In the genomic region with DNA sequence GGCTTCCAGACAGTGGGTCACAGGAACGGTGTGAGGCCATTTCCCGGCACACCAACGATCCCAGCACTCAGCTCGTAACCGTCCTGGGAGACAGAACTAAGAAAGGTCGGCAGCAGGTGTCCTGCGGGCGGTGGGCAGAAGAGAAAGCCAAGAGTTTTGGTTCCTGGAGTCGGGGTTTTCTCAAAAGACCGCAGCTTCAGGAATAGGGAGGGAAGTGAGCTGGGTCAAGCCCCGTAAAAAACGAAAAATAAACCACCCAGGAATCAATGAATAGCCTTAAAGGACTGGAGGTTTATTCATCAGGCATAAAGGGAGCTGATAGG, we compare ENCODE assay signal across 8 mouse cellular contexts.
DNase-seq lines count a peak whose midpoint lies in the region; ATAC-seq and TF ChIP-seq lines count a peak whose summit lies in the region.

No protein-coding gene starts in this region.

- H3K9me3 ChIP-seq in forebrain, embryonic 13.5 days (replicated peaks): no peaks in the 10 kb centered on the region
- no peaks in the 10 kb centered on the region for H3K9me3 ChIP-seq in limb, embryonic 12.5 days

- peak overlapping the region; percentile 78 for H3K4me2 ChIP-seq in forebrain, embryonic 13.5 days
- H3K4me2 ChIP-seq in limb, embryonic 12.5 days: peak overlapping the region; percentile 64

- H3K36me3 ChIP-seq in forebrain, embryonic 13.5 days (ENCODE audit: poor library complexity, severe bottlenecking): no peaks in the 10 kb centered on the region
- no peaks in the 10 kb centered on the region for H3K36me3 ChIP-seq in limb, embryonic 12.5 days
- H3K36me3 ChIP-seq in small intestine, adult 2 months (ENCODE audit: control insufficient read depth, insufficient read depth, low read length): no peaks in the 10 kb centered on the region

- H3K4me3 ChIP-seq in forebrain, embryonic 13.5 days: peak overlapping the region; percentile 35
- H3K4me3 ChIP-seq in limb, embryonic 12.5 days (replicated peaks): peak overlapping the region; percentile 29
- peak overlapping the region; percentile 57 for H3K4me3 ChIP-seq in small intestine, adult 2 months (ENCODE audit: low read depth, low read length)

- peaks cover 25% of the 10 kb centered on the region for H3K4me1 ChIP-seq in forebrain, embryonic 13.5 days
- H3K4me1 ChIP-seq in limb, embryonic 12.5 days (replicated peaks): peaks cover 60% of the 10 kb centered on the region
- peaks cover 9% of the 10 kb centered on the region for H3K4me1 ChIP-seq in small intestine, adult 2 months (ENCODE audit: control insufficient read depth, insufficient read depth, insufficient read length, low read length)

- peak; percentile 10 for DNase-seq in right cerebral cortex, postnatal 25 days
- DNase-seq in right cerebral cortex, adult 2 months (ENCODE audit: low spot score in 2 of 2): no peak
- DNase-seq in frontal cortex, postnatal 36 days (ENCODE audit: low spot score in 2 of 2): no peak
- DNase-seq in yolk sac, embryonic 10.5 days (ENCODE audit: low spot score): no peak
- no peak for DNase-seq in kidney, adult 8-10 months

- peak overlapping the region; percentile 60 for H3K9ac ChIP-seq in forebrain, embryonic 13.5 days
- peak overlapping the region; percentile 52; the same call in 1 of the 2 replicates for H3K9ac ChIP-seq in limb, embryonic 12.5 days (replicated peaks)

- no peak for TF ChIP-seq CTCF in small intestine, adult 2 months (IDR thresholded peaks at IDR 0.05; ENCODE audit: extremely low read depth, insufficient read length, insufficient replicate concordance, low read depth, low read length)

- H3K27ac ChIP-seq in forebrain, embryonic 13.5 days: no peak overlapping the region
- H3K27ac ChIP-seq in limb, embryonic 12.5 days: peak overlapping the region; percentile 98
- no peak overlapping the region for H3K27ac ChIP-seq in small intestine, adult 2 months (ENCODE audit: insufficient read depth, low read depth, low read length)

- 0% methylated on average over 12 of the region's 12 CpGs for WGBS in forebrain, embryonic 13.5 days
- WGBS in limb, embryonic 12.5 days: under 1% methylated on average over 12 of the region's 12 CpGs
- 1% methylated on average over 12 of the region's 12 CpGs for WGBS in small intestine, adult 2 months

- peak; percentile 36; the same call in 1 of the 2 replicates for ATAC-seq in forebrain, embryonic 13.5 days
- peak; percentile 44; the same call in 1 of the 2 replicates for ATAC-seq in limb, embryonic 12.5 days (ENCODE audit: insufficient number of reproducible peaks, insufficient read depth, low FRiP score, low TSS enrichment, low read depth)

- H3K27me3 ChIP-seq in forebrain, embryonic 13.5 days: no peaks in the 10 kb centered on the region
- no peaks in the 10 kb centered on the region for H3K27me3 ChIP-seq in limb, embryonic 12.5 days
- H3K27me3 ChIP-seq in small intestine, adult 2 months (ENCODE audit: control insufficient read depth, insufficient read depth, low read length): no peaks in the 10 kb centered on the region

- TF ChIP-seq POLR2A in small intestine, adult 2 months (IDR thresholded peaks at IDR 0.05; ENCODE audit: low read depth, low read length): no peak
